Mouse (Mus musculus): ENCODE measurements around the gene Cpne4. TPM values are rescaled to one million over a fixed set of nuclear protein-coding genes. Genes with fewer than 3 reads are reported as not detected.

The Cpne4 gene
- not detected for polyA plus RNA-seq (2017; shearing (Covaris generic))

GRCm38 (mm10) chr9:104546986-104547385, at the start of gene Cpne4:
TSS of gene Cpne4 (plus strand) at chr9:104547286.

GRCm38 (mm10) chr9:105053147-105053557, 506.1 kb downstream of the Cpne4 start, which contains the start of gene Mrpl3:
TSS of gene Mrpl3 (plus strand) at chr9:105053239.

Other genes starting within 250 kb of the Cpne4 start
- 1 to 10 TPM; 1.9 to 5.2 TPM for gene Acpp, start 209.5 kb upstream of the Cpne4 start, polyA plus RNA-seq (2017; shearing (Covaris generic))